Mouse (Mus musculus): ENCODE data around the gene Tle4. TPM values are rescaled to one million over a fixed set of nuclear protein-coding genes. Genes with fewer than 3 reads are reported as not detected.

The Tle4 gene
- total RNA-seq, 2 experiments from 2014 or later, result 14.6 to 25.9 TPM

GRCm38 (mm10) chr19:14485176-14485575 is 112.7 kb downstream of the Tle4 start:
- no peak for DNase-seq
- intact Hi-C loops (cut with DNase I; ENCODE audit: low total_unique reads), result no loop called here

DNA sequence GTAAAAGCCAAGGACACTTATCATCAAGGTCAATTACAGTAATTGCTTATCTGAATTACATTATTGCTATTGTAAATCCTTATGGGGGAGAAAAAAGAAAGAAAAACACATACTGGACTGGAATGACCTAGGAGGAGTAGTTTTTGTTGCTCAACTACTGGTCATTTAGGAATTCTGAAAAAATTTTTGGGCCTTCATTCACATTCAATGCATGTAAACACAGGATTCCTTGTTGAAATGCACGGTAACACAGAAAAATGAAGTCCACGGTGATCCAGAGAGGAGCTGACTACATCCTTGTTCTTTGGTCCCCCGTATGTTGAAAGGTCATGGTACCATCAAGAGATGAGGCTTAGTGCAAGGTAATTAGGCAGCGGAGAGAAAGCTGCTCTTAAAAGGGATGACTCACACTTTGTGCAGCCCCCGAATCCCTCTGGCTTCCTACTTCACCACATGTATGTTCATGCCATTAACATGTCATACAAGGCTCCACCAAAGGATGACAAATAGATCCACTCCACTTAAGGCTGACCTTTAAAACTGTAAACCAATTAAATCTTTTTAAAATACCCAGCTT is 115.2 kb downstream of the Tle4 start:
- DNase-seq, result no peak
- intact Hi-C loops (cut with DNase I; ENCODE audit: low total_unique reads), result no loop called here

GRCm38 (mm10) chr19:14481796-14482561 is 115.9 kb downstream of the Tle4 start:
- intact Hi-C loops (cut with DNase I; ENCODE audit: low total_unique reads), result no loop called here
- DNase-seq, result no peak

DNA sequence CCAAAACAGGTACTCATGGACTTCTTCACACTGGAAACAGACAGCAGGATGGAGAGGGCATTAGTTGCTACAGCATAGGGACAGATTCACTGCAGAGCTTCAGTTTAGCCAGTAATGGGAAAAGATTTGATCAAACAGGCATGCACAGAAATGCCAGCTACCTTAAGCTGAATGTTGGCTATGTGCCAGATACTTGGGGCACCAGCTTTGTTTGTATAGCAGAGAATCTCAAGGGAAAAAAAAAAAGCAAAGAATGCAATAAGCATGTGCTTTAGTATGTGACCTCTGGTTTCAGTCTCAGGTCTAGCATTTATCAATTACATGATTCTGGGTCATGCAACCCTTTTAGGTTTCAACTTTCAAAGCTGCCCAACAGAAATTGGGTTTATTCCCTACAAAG is 118.1 kb downstream of the Tle4 start:
- intact Hi-C loops (cut with DNase I; ENCODE audit: low total_unique reads), result no loop called here
- DNase-seq, result no peak

DNA sequence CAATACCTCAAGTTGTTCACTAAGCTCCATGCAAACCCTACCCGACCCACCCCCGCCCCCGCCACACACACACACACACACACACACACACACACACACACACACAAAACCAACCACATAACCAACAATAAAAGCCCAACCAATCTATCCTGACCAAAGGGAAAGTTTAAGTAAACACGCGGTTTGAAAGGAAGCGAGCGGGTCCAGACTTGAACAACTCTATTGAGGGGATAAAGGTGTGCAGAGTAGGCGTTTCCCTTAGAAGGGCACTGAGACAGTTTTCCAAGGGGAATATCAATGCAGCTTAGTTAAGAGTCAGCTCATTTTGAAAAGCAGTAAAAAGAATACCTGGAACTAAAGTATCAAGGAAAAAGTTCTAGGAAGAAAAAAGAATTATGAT is 128.5 kb downstream of the Tle4 start:
- no peak for DNase-seq
- intact Hi-C loops (cut with DNase I; ENCODE audit: low total_unique reads), result no loop called here

DNA sequence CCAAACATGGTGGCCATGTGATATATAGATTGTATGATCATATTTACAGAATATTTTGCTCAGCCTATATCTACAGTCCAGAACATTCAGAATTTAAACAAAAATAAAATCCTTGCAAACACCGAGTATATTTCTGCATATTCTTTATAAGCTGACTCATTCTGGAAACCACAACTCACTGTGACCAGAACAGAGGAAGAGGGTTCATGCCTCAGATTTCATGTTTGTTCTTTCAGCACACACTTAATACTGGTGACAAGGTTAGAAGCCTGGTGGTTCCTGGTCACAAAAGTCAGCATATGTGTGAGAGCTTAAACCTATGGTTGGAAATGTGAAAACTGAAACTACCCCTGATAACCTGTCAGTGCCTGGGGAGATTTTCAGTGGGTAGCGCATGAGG is 129.1 kb downstream of the Tle4 start:
- intact Hi-C loops (cut with DNase I; ENCODE audit: low total_unique reads), result no loop called here
- no peak for DNase-seq

- intact Hi-C loops (cut with DNase I; ENCODE audit: low total_unique reads), result no loop called here
- DNase-seq, result no peak
Observed at GRCm38 (mm10) chr19:14466020-14466419, 131.8 kb downstream of the Tle4 start.

DNA sequence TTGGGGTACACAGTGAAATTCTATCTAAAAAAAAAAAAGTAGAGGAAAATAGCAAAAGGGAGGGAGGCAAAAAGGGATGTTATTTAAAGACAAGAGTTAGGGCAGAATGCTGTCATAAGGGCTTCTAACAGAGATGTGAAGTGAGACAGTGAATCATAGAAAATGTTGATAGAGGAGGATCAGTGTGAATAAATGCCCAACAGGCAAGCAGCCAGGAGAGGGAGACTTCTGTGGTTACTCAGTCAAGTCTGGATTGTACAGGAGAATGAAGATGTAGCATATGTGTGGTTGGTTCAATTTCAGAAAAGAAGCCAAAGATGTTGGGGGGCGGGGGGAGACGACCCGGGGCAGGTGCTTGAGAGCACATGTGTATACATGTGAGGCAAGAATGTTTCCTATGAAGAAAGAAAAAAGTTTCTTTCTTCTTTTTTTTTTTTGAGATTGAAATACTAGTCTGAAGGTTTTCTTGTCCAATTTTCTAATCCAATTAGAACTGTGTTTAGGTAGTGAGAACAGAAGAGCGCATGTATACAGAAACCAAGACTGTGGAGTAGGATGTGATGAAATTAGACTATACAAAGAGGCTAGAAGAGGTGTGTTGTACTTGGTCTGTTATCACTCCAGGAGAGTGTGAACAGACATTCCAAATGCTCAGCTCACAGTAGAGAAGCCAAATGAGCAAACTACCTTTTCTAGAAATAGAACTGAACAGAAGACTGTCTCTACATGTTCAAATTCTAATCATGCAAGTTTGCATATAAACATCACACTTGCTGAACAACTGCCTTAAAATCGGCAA is 134.4 kb downstream of the Tle4 start:
- intact Hi-C loops (cut with DNase I; ENCODE audit: low total_unique reads), result no loop called here
- DNase-seq, result no peak

DNA sequence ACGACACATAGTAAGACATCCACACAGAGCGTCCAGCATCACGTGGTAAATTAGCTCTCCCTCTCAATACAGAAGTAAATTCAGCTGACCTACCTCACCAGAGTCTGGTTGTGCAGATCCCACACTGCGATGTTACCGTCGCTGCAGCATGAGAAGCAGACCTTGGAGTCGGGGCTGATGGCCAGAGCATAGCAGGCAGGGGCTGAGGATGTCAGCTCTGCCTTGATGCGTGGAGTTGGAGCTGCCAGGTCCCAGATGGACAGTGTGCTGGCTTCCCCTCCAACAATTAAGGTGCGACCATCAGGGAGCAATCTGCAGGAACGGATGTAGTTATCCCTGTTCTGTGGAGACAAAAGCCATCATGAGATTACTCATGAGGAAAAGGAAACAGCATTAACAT is 144.4 kb downstream of the Tle4 start:
- DNase-seq, result no peak
- intact Hi-C loops (cut with DNase I; ENCODE audit: low total_unique reads), result no loop called here

GRCm38 (mm10) chr19:14451329-14451728 is 146.5 kb downstream of the Tle4 start:
- DNase-seq, result no peak
- intact Hi-C loops (cut with DNase I; ENCODE audit: low total_unique reads), result no loop called here

DNA sequence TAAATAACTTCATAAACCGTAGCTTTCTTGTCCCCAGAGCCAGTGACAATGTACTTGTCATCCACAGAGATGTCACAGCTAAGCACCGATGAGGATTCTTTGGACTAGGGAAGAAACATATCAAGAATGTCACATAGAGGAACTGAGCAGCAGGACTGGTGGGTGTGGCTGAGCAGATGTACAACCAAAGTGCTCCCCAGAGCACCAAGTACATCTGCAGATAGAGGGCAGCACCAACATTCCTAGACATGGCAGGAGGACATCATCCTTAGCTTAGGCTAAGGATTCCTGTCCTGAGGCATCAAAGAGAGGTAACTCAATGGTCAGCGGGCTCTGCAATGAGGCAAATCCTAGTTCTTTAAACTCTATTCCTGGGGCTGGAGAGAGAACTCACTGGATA is 148.1 kb downstream of the Tle4 start:
- intact Hi-C loops (cut with DNase I; ENCODE audit: low total_unique reads), result no loop called here
- no peak for DNase-seq

DNA sequence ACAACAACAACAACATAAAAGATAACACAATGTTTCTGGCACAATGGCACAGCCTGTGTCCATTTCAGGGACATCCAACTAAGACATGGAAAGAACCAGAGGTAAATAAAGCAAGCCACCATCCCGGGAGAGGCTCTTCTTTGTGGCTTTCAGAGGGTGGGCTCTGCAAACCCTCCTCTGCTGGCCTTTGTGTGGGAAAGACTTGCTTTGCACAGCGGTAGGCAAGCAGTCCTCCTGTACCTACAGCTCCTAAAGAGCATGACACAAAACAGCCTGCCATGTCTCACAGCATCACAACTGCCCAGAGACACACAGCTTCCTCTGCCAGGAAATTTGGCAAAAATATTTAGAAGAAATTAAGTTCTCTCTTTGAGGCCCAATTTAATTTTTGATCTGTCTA is 149.3 kb downstream of the Tle4 start:
- intact Hi-C loops (cut with DNase I; ENCODE audit: low total_unique reads), result no loop called here
- DNase-seq, result no peak

DNA sequence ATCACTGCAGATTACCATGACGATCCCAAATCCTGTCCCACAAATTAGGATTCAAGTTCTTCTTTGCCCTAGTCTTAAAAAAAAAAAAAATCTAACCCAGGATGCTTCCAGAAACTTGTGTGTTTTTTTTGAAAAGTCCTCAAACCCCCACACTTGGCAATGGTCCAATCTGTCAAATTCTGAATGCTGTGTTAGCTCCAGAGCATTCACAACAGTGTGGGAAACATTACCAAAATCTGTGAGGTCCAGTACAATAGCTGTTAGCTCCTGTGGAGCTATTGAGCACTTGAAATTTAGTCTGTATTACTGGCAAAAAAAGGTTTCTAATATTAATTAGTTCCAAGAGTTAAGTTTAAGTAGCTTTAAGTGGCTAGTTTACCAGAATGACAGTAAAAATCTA is 150.4 kb downstream of the Tle4 start:
- intact Hi-C loops (cut with DNase I; ENCODE audit: low total_unique reads), result no loop called here
- DNase-seq, result no peak

DNA sequence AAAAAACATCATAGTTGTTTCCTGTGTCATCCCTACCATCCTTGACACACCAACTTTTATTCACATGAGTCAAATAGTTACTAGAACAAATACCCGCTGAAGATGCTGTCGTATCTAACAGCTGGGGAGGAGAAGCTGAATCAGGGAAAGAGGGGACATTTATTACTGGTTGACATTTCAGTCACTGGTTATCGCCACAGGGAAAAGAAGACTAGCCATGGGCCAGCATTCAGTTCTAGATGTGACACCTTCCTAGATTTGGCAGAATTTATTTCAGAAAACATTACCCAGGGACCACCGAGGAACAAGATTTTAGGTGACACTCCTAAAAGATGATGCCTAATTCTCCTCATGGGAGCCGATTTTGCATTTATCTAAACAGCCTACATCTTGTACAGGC is 156.0 kb downstream of the Tle4 start:
- intact Hi-C loops (cut with DNase I; ENCODE audit: low total_unique reads), result no loop called here
- DNase-seq, result no peak

DNA sequence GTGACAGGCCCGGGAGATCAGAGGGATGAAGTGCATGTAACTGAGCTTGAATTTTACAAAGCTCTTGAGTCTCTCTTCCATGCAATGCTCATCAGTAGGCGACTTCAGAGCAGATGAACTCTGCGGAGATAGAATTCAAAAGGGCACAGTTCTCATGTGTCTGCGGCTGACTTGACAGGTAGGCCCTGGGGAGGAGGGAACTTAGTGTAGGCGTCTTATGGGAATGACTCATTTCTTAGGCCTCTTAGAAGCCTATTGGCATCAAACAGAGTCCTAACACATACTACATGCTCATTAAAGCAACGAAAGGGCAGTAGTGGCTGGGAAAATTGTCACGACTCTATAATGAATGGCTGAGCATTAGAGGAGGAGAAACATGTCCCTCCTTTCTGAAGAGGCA is 160.6 kb downstream of the Tle4 start:
- intact Hi-C loops (cut with DNase I; ENCODE audit: low total_unique reads), result no loop called here
- no peak for DNase-seq

DNA sequence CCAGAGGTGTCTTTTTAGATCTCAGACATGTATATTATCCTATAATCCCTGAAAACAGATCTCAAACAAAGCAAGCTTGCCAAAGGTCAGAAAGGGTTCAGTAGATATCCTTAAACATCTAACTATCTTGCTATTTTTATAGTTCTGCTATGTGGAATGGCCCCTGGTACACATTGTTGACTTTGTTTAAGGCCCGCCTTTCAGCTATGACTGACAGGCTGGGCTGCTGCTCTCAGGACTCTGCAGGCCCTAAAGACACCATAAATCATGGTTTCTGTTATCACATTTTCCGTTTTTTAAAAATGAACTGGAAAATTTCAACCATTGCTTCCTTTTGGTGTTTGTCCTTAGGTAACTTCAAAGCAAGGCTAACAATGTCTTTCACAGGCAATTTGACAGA is 161.3 kb downstream of the Tle4 start:
- intact Hi-C loops (cut with DNase I; ENCODE audit: low total_unique reads), result no loop called here
- DNase-seq, result no peak

DNA sequence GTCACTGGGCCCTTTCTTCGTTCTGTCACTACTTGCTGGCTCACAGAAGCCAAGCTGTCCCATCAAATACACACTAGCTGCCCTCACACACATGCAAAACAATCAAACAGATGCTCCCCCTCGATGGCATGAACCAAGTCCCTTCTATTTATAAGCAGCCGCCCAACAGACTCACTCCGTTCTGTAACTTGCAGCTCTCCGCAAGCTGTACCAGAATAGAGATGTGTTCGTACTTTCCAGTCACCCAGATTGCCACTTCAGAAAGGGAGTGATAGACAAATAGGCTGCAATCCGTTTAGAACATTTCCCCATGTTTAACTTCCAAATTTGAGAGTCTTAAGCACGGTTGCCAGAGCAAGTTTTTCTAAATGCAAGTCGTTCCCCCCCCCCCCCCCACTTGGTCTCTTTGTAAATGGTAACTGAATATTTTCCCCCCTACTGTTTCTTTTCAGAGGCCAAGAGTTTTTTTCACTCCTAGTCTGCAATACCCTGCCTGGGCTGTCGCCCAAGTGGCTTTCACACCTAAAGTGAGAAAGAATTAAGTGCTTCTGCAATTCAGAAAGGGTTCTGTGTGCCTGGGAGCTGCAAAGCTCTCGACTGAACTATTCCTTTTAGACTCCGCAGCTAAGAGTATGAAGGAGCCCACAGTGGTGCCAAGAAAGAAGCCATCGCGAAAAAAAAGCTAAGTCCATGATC is 162.0 kb downstream of the Tle4 start:
- intact Hi-C loops (cut with DNase I; ENCODE audit: low total_unique reads), result no loop called here
- no peak for DNase-seq

DNA sequence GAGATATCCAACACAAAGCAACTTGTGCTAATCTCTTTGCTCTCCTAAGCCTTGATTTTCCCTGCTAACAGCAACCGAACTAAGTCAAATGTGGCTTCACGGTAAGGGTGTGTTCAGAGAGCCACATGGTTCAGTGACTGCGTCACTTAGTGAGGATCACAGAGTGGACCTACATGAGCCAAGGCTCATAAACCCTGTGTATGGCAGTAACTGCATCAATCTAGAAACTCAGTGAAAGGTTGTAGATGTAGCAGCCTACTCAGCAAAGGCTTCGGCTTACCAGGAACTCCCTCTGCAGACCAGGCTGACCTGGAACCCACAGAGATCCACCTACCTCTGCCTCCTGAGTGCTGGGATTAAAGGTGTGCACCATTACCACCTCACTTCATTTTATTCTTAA is 164.0 kb downstream of the Tle4 start:
- intact Hi-C loops (cut with DNase I; ENCODE audit: low total_unique reads), result no loop called here
- DNase-seq, result no peak

DNA sequence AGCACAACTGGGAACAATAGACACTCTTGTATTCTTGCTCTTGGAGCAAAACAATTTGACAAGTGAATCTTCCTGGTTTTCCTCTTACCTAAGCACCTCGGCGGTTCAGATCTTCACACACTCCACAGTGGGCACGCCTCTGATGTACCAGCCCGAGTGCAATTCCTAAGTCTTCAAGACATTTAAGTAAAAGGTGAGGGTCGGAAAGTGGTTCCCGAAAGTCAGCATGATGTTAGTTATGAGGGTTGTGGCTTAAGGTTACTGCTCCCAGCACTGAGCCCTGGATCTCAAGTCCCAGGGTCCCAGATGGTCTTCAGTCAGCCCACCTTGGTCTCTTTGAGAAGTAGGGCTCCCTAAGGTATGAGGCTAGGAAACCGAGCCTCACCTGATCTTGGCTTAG is 165.4 kb downstream of the Tle4 start:
- no peak for DNase-seq
- intact Hi-C loops (cut with DNase I; ENCODE audit: low total_unique reads), result no loop called here

DNA sequence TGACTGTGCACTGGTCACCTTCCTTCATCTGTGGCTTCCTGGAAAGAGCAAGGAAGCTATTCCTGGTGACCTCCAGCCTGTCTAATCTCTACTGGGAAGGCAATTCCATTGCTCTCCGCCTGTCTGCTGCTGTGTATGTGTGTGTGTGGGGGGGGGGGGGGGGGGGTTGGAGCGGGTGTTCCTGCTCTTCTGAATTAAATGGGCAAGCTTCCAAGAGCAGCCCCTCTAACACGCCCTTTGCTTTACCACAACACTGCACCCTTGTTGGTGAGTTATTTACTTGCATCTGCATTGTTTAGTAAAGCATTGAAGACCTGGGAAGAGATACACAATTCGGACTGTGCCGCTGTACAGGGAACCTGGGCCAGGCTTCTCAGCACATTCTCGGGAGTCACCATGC is 170.9 kb downstream of the Tle4 start:
- intact Hi-C loops (cut with DNase I; ENCODE audit: low total_unique reads), result no loop called here
- no peak for DNase-seq
